Mouse (Mus musculus): ENCODE measurements at regions not wholly inside any gene's neighbourhood (a gene's known extent, or its start where the extent isn't known, plus 50 kb on each side); places are given as distances from the start of the nearest gene placed in this dataset.

DNA sequence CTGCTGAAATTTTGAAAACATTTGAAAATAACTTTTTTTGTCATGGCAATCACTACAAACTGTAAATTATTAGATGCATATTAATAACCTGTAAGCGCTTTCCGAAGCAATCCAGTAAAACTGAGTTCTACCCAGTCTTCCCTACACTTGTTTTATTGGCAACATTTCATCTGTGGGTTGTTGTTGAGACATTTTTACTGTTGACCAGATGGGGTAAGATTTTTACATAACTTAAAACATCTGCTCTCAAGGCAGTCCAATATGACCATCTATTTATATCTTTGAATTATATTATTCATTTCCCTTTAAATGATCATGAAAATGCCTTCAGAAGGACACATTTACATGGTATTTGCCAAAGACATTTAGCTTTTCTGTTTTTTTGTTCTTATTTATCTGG lies 520.5 kb downstream of the Olfm4 start:
- H3K27me3 ChIP-seq (ENCODE audit: insufficient read depth, low read length): no peaks in the 10 kb centered on the region
- no peaks in the 10 kb centered on the region for H3K9me3 ChIP-seq (ENCODE audit: low read length)
- no peak for TF ChIP-seq POU5F1 (IDR thresholded peaks at IDR 0.05; ENCODE audit: borderline replicate concordance, low read length)
- H3K36me3 ChIP-seq (ENCODE audit: insufficient read depth, low read length): no peaks in the 10 kb centered on the region
- no peak overlapping the region for H3K4me3 ChIP-seq (replicated peaks; ENCODE audit: low read length)
- no peaks in the 10 kb centered on the region for H3K4me1 ChIP-seq (replicated peaks; ENCODE audit: low read depth, low read length)

DNA sequence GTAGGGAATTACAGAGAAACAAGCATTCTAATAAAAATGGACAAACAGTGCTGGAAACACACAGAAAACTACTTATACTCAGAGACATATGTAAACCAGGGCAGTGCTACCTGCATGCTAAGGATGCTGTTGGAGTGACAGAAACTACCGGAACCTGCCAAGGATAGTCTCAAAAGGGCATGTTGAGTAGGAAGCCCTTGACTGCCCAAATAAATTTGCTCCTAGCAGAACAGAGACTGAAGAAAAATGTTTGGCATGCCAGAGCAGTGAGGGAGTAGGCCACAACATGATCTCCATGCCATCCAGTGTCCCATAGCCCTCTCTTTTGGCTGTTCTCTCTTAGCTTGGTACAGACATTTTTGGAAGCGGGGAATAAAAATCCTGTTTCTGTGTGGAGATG lies 532.7 kb downstream of the Olfm4 start:
- TF ChIP-seq CTCF (conservative IDR thresholded peaks at IDR 0.05; ENCODE audit: low read length): no peak
- TF ChIP-seq POU5F1 (IDR thresholded peaks at IDR 0.05; ENCODE audit: borderline replicate concordance, low read length): no peak
- no peak for TF ChIP-seq NANOG (IDR thresholded peaks at IDR 0.05; ENCODE audit: borderline replicate concordance, low read length)
- no peaks in the 10 kb centered on the region for H3K9me3 ChIP-seq (ENCODE audit: low read length)
- H3K4me3 ChIP-seq (replicated peaks; ENCODE audit: low read length): no peak overlapping the region
- H3K36me3 ChIP-seq (ENCODE audit: insufficient read depth, low read length): no peaks in the 10 kb centered on the region
- H3K4me1 ChIP-seq (replicated peaks; ENCODE audit: low read depth, low read length): no peaks in the 10 kb centered on the region
- H3K27me3 ChIP-seq (ENCODE audit: insufficient read depth, low read length): no peaks in the 10 kb centered on the region

DNA sequence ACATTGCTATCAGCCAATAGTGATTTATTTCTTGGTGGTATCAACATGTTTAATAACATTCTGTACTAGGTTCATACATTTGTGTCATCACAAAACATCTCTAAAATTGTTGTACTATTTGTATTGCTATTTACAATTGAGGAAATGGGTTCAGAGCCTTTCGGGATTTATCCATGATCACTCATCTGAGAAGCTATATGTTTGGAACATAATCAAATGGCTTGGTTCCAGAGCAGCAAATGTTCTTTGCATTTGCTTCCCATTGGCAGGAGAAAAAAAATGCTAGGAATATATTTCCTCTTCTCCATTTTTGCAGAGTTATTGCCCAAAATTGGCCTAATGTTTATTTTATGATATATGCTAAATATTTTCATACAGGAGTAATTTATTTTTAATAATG lies 537.3 kb downstream of the Olfm4 start:
- no peaks in the 10 kb centered on the region for H3K27me3 ChIP-seq (ENCODE audit: insufficient read depth, low read length)
- H3K36me3 ChIP-seq (ENCODE audit: insufficient read depth, low read length): no peaks in the 10 kb centered on the region
- no peaks in the 10 kb centered on the region for H3K9me3 ChIP-seq (ENCODE audit: low read length)
- H3K4me3 ChIP-seq (replicated peaks; ENCODE audit: low read length): no peak overlapping the region
- TF ChIP-seq POU5F1 (IDR thresholded peaks at IDR 0.05; ENCODE audit: borderline replicate concordance, low read length): no peak
- no peaks in the 10 kb centered on the region for H3K4me1 ChIP-seq (replicated peaks; ENCODE audit: low read depth, low read length)

DNA sequence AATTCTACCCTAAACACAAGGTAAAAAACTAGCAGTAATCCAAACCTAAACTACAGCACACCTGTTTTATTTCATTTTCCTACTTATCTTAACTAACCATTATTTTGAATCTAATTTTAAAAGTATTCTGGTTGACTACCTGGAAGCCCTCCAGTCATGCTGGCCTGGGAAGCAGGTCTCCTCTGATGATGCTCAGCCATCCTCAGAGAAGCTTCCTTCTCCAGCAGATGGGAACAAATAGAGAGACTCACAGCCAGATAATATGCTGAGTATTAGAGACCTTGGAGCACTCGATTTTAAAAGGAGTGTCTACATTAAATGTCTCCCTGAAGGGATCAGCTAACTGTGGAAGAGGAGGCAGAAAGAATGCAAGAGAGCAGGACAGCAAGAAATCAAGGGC lies 537.8 kb downstream of the Olfm4 start:
- no peaks in the 10 kb centered on the region for H3K36me3 ChIP-seq (ENCODE audit: insufficient read depth, low read length)
- TF ChIP-seq NANOG (IDR thresholded peaks at IDR 0.05; ENCODE audit: borderline replicate concordance, low read length) (no peak), POU5F1 (IDR thresholded peaks at IDR 0.05; ENCODE audit: borderline replicate concordance, low read length) (no peak), CTCF (conservative IDR thresholded peaks at IDR 0.05; ENCODE audit: low read length) (no peak)
- H3K4me1 ChIP-seq (replicated peaks; ENCODE audit: low read depth, low read length): no peaks in the 10 kb centered on the region
- H3K4me3 ChIP-seq (replicated peaks; ENCODE audit: low read length): no peak overlapping the region
- H3K27me3 ChIP-seq (ENCODE audit: insufficient read depth, low read length): no peaks in the 10 kb centered on the region
- no peaks in the 10 kb centered on the region for H3K9me3 ChIP-seq (ENCODE audit: low read length)

DNA sequence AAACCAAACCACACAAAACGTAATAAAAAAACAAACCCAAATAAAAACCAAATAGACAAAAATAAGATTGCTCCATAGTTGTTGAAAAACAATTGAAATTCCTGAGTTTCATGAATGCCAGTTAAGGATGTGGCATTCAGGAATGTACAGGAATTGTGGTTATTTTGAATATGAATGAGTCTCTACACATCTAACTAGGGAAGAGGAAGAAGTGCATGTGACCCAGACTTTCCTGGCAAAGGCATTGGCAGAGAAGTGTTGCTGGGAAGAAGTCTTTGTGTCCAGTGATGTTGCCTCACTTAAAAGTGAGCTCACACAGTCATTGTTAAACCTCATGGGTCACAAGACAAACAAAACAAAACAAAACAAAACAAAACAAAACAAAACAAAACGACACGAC lies 538.7 kb downstream of the Olfm4 start:
- no peak for TF ChIP-seq NANOG (IDR thresholded peaks at IDR 0.05; ENCODE audit: borderline replicate concordance, low read length)
- no peak for TF ChIP-seq CTCF (conservative IDR thresholded peaks at IDR 0.05; ENCODE audit: low read length)
- TF ChIP-seq POU5F1 (IDR thresholded peaks at IDR 0.05; ENCODE audit: borderline replicate concordance, low read length): no peak
- Histone ChIP-seq H3K36me3 (ENCODE audit: insufficient read depth, low read length) (no peaks in the 10 kb centered on the region), H3K9me3 (ENCODE audit: low read length) (no peaks in the 10 kb centered on the region), H3K27me3 (ENCODE audit: insufficient read depth, low read length) (no peaks in the 10 kb centered on the region), H3K4me1 (replicated peaks; ENCODE audit: low read depth, low read length) (no peaks in the 10 kb centered on the region), H3K4me3 (replicated peaks; ENCODE audit: low read length) (no peak overlapping the region)

DNA sequence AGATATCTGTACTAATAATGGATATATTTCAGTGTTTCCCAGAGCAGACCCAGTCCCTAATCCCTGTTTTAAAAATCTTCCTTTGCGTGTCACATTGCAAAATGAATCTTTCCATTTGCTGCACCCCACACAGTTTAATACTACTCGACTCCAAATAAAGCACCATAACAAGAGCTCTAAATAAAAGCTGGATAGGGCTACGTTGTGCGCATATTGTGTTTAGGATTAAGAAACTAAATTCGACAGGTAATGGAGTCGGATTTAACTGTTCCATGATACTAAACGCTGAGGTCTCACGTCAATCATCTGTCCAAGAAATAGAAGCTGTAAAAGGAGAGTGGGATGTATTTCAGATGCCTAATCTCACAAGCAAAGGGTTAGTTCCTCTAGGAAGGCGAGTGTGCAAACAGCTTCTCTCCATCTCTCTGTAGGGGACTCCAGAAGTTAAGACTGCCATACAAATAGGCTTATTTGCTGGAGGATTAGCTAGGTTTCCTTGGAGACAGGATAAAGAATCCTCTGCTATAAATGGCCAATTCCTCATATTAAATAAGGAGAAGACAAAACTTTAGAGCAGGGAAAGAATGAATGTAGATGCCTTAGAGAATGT lies 544.6 kb downstream of the Olfm4 start:
- no peaks in the 10 kb centered on the region for H3K27me3 ChIP-seq (ENCODE audit: insufficient read depth, low read length)
- TF ChIP-seq CTCF (conservative IDR thresholded peaks at IDR 0.05; ENCODE audit: low read length) (no peak), NANOG (IDR thresholded peaks at IDR 0.05; ENCODE audit: borderline replicate concordance, low read length) (no peak), POU5F1 (IDR thresholded peaks at IDR 0.05; ENCODE audit: borderline replicate concordance, low read length) (no peak)
- no peaks in the 10 kb centered on the region for H3K9me3 ChIP-seq (ENCODE audit: low read length)
- H3K36me3 ChIP-seq (ENCODE audit: insufficient read depth, low read length): no peaks in the 10 kb centered on the region
- H3K4me3 ChIP-seq (replicated peaks; ENCODE audit: low read length): no peak overlapping the region
- H3K4me1 ChIP-seq (replicated peaks; ENCODE audit: low read depth, low read length): no peaks in the 10 kb centered on the region

DNA sequence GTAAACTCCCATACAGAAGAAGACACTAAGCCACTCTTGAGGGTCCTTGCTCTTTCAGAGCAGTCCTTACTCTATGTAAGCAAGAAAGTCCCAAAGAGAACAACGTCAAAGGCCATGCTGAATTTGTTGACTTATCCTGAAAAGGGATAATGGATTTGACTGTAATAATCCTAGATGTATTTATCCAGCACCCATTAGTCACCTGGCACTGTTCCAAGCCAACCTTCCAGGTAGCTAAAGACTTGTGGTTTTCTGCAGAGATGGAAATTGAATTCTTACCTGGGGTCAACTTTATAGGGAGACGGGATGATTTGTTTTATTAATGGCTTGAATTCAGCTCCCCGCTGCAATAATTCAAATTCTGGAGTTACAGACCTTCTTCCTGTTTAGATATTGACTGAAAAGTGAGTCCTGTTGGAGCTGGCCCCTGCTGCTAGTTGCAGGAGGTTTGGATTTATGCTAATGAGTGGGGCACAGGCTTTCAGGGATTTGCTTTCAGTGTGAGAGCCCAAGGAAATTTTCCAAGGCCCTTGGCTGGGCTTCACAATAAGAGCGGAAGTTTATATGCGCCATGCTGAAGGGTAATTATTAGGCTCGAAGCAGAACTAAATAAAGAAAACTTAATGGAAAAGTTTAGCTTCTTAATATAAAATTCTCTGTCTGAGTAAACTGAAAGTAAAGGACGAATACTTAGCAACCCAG lies 552.3 kb downstream of the Olfm4 start:
- TF ChIP-seq POU5F1 (IDR thresholded peaks at IDR 0.05; ENCODE audit: borderline replicate concordance, low read length): no peak
- TF ChIP-seq CTCF (conservative IDR thresholded peaks at IDR 0.05; ENCODE audit: low read length): no peak
- TF ChIP-seq NANOG (IDR thresholded peaks at IDR 0.05; ENCODE audit: borderline replicate concordance, low read length): no peak
- peaks cover 8% of the 10 kb centered on the region; the same call in 1 of the 2 replicates for H3K4me1 ChIP-seq (replicated peaks; ENCODE audit: low read depth, low read length)
- no peaks in the 10 kb centered on the region for H3K9me3 ChIP-seq (ENCODE audit: low read length)
- no peak overlapping the region for H3K4me3 ChIP-seq (replicated peaks; ENCODE audit: low read length)
- H3K27me3 ChIP-seq (ENCODE audit: insufficient read depth, low read length): no peaks in the 10 kb centered on the region
- no peaks in the 10 kb centered on the region for H3K36me3 ChIP-seq (ENCODE audit: insufficient read depth, low read length)

DNA sequence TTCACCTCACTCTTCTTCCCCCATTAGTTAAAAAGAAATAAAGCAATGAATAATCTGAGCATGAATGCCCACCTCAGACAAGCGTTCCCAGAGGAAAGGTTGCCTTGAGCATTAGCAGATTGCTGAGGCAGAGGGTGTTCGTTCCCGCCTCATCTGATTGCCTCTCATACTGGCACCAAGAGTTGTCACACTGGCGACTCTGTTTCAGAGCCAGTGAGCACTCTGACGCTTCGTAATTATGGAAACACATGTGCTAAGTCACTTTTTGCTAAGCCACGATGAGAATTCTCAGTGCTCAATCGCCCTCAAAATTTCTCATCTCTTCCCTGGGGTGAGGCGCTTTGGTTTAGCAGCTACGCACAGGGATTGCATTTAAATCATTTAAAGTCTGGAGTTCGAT lies 576.1 kb downstream of the Olfm4 start:
- H3K9me3 ChIP-seq (ENCODE audit: low read length): no peaks in the 10 kb centered on the region
- no peaks in the 10 kb centered on the region for H3K4me1 ChIP-seq (replicated peaks; ENCODE audit: low read depth, low read length)
- no peak overlapping the region for H3K4me3 ChIP-seq (replicated peaks; ENCODE audit: low read length)
- H3K36me3 ChIP-seq (ENCODE audit: insufficient read depth, low read length): no peaks in the 10 kb centered on the region
- H3K27me3 ChIP-seq (ENCODE audit: insufficient read depth, low read length): no peaks in the 10 kb centered on the region
- TF ChIP-seq CTCF (conservative IDR thresholded peaks at IDR 0.05; ENCODE audit: low read length): no peak
- no peak for TF ChIP-seq NANOG (IDR thresholded peaks at IDR 0.05; ENCODE audit: borderline replicate concordance, low read length)
- no peak for TF ChIP-seq POU5F1 (IDR thresholded peaks at IDR 0.05; ENCODE audit: borderline replicate concordance, low read length)
